Mouse (Mus musculus) lung, embryonic 14.5 days (tissue): ENCODE results near the gene Frs3. TPM values are rescaled to one million over a fixed set of nuclear protein-coding genes. Genes with fewer than 3 reads are reported as not detected.
A peak's percentile ranks its signal among the peaks of the same experiment; 100 is the strongest.
"Not testable (repeated sequence)": the region's sequence is repeated elsewhere in the genome, so short reads cannot be mapped to it uniquely, and the experiment has no call there.

Source experiments
- ATAC-seq: fragments of 200-750 bp; cut with Nextera tagmentation; 2 replicates; pipeline ENCODE4 v1.8.0; 2017; ENCODE audit warnings: mild to moderate bottlenecking, moderate TSS enrichment, moderate library complexity; ENCODE audit not compliant: insufficient read depth
- DNase-seq: peaks from one replicate; pipeline ENCODE4 v3.0.0-alpha.2; 2015
- H3K27ac ChIP-seq: fragments of 300-500 bp; sonication (generic); 2 replicates; pipeline ENCODE4 v1.5.1; 2014; ENCODE audit warnings: low read depth, mild to moderate bottlenecking, moderate library complexity
- H3K27me3 ChIP-seq: fragments of 300-500 bp; sonication (generic); 2 replicates; pipeline ENCODE4 v1.6.1; 2014; ENCODE audit warnings: low read length, control low read depth; ENCODE audit not compliant: insufficient read depth
- H3K36me3 ChIP-seq: fragments of 300-500 bp; sonication (generic); 2 replicates; pipeline ENCODE4 v1.6.1; 2014; ENCODE audit warnings: control low read depth; ENCODE audit not compliant: insufficient read depth
- H3K4me1 ChIP-seq: fragments of 300-500 bp; sonication (generic); 2 replicates; pipeline ENCODE4 v1.6.1; 2014; ENCODE audit warnings: antibody characterized with exemption, control low read depth; ENCODE audit not compliant: insufficient read depth
- H3K4me2 ChIP-seq: fragments of 300-500 bp; sonication (generic); 2 replicates; pipeline ENCODE4 v1.6.1; 2014; ENCODE audit warnings: mild to moderate bottlenecking
- H3K4me3 ChIP-seq: fragments of 300-500 bp; sonication (generic); 2 replicates; pipeline ENCODE4 v1.5.1; 2014; ENCODE audit warnings: low read depth, low read length
- H3K9ac ChIP-seq: fragments of 300-500 bp; sonication (generic); 2 replicates; pipeline ENCODE4 v1.6.1; 2014
- H3K9me3 ChIP-seq: fragments of 300-500 bp; sonication (generic); 2 replicates; pipeline ENCODE4 v1.6.1; 2016; ENCODE audit warnings: low read depth, low read length, control low read depth
- CTCF ChIP-seq: IDR thresholded peaks from 2 replicates; pipeline ENCODE4 v1.5.1; 2016; ENCODE audit warnings: antibody characterized with exemption, low read depth
- WGBS: fragments of 180-500 bp; shearing (Covaris S2); extraction: QIAGEN DNeasy Blood & Tissue Kit; methylation state at CpG from one replicate; pipeline ENCODE4 v1.1.7; 2014; 5-methylcytosine and 5-hydroxymethylcytosine counted together
- polyA plus RNA-seq: library from polyadenylated mRNA; unstranded; fragments of >200 nt; fragmentation: Nextera tagmentation; extraction: Ambion mirVana; gene quantifications from 2 replicates; pipeline ENCODE4 v1.2.1, GENCODE M21; 2014

Gene Frs3
- 5.1 and 5.3 TPM in 2 replicates for polyA plus RNA-seq

GRCm38 (mm10) chr17:47688608-47689575 is at the start of gene Frs3:
Frs3 (plus strand) TSS chr17:47689030.
- peak within 1 kb of the TSS; percentile 99 for H3K4me2 ChIP-seq
- H3K4me3 ChIP-seq, result peak within 1 kb of the TSS; percentile 81
- no peaks in the 10 kb centered on the region for H3K27me3 ChIP-seq
- peak within 1 kb of the TSS; percentile 86 for H3K27ac ChIP-seq
- under 1% methylated on average over 58 of the region's 58 CpGs for WGBS
- H3K36me3 ChIP-seq, result peaks cover 29% of the 10 kb centered on the region
- peak within 1 kb of the TSS; percentile 82 for H3K9ac ChIP-seq
- no peaks in the 10 kb centered on the region for H3K9me3 ChIP-seq
- TF ChIP-seq CTCF, result 0 out of 2 replicates have a peak, but pooled peaks have one; percentile 10
- peaks cover 7% of the 10 kb centered on the region; the same call in 1 of the 2 replicates for H3K4me1 ChIP-seq
- DNase-seq (peak; percentile 79), ATAC-seq (peak; percentile 77)

DNA sequence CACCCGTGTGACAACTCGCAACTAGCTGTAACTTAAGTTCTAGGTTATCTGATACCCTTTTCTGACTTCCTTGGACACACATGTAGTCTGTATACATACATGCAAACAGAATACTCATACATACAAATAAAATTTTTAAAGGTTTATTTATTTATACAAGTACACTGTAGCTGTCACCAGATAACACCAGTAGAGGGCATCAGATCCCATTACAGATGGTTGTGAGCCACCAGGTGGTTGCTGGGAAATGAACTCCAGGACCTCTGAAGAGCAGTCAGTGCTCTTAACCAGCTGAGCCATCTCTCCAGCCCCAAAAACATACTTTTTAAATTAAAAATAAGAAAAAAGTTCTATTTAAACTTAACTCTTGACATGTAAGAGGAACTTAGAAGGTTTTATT is 45.8 kb upstream of the Frs3 start:
- no peak overlapping the region for H3K27ac ChIP-seq
- H3K36me3 ChIP-seq, result no peaks in the 10 kb centered on the region
- WGBS, result 76% methylated on average over 2 of the region's 2 CpGs
- H3K4me2 ChIP-seq, result no peak overlapping the region
- H3K4me1 ChIP-seq, result no peaks in the 10 kb centered on the region
- no peak overlapping the region for H3K9ac ChIP-seq
- H3K4me3 ChIP-seq, result no peak overlapping the region
- no peaks in the 10 kb centered on the region for H3K9me3 ChIP-seq
- no peaks in the 10 kb centered on the region for H3K27me3 ChIP-seq
- peak; percentile 14; the same call in 1 of the 2 replicates for TF ChIP-seq CTCF
- ATAC-seq (no peak), DNase-seq (peak; percentile 12)

DNA sequence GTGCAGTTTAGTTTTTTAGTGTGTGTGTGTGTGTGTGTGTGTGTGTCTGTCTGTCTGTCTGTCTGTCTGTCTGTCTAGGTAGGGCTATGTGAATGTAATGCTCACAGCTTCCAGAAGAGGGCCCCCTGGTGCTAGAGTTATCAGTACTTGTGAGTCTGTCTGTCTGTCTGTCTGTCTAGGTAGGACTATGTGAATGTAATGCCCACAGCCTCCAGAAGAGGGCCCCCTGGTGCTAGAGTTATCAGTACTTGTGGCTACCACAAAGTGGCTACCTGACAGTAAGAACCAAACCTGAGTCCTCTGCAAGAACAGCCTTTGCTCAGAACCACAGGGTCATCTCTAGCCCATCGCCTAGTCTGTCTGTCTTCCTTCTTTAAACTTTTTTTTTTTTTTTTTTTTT is 42.1 kb upstream of the Frs3 start:
- H3K4me2 ChIP-seq, result no peak overlapping the region
- H3K4me3 ChIP-seq, result no peak overlapping the region
- WGBS, result 75% methylated on average over 1 of the region's 1 CpGs
- DNase-seq, result peak; percentile 81
- H3K36me3 ChIP-seq, result no peaks in the 10 kb centered on the region
- H3K27ac ChIP-seq, result no peak overlapping the region
- no peak overlapping the region for H3K9ac ChIP-seq
- H3K27me3 ChIP-seq, result no peaks in the 10 kb centered on the region
- H3K4me1 ChIP-seq, result no peaks in the 10 kb centered on the region
- peak; percentile 64 for TF ChIP-seq CTCF
- ATAC-seq, result no peak; the same call in 1 of the 2 replicates
- no peaks in the 10 kb centered on the region for H3K9me3 ChIP-seq

DNA sequence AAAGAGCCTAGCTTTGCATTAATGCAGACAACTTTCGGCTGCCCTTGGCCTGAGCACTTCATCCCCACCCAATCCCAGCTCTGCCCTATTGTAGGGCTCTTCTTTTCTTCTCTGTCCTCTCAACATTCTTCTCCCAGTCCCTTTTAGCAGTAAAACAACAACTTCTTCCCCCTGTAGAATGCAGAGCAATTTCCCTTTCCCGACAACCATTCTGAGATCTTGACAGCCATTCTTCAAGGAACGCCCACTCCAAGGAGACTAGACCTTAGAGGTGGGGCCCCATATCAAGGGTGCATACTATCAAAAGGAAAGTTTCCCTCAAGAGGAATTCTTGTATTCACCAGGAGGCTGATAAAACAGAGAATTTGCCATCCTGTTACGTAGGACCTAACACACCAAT is 39.9 kb upstream of the Frs3 start:
- ATAC-seq (no peak), DNase-seq (no peak)
- Histone ChIP-seq H3K9ac (no peak overlapping the region), H3K27me3 (no peaks in the 10 kb centered on the region), H3K4me1 (no peaks in the 10 kb centered on the region), H3K27ac (no peak overlapping the region), H3K36me3 (0 out of 2 replicates have a peak, but pooled peaks cover 4% of the 10 kb centered on the region), H3K9me3 (no peaks in the 10 kb centered on the region), H3K4me3 (no peak overlapping the region), H3K4me2 (no peak overlapping the region)
- TF ChIP-seq CTCF, result no peak
- WGBS, result 60% methylated on average over 4 of the region's 4 CpGs

DNA sequence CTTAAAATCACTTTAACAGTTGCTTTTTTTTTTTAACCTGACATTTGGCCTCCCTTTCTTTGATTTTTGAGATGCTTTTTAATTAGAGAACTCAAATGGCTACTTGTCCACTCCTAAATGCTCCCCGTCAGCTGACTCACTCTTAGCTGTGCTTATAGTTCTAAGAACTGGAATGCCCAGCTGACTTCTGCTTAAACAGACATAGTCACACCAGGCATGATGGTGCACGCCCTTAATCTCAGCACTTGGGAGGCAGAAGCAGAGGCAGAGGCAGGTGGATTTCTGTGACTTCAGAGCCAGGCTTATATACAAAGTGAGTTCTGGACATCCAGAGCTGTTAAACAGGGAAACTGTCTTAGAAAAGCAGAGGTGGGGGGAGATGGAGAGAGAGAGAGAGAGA is 36.9 kb upstream of the Frs3 start:
- no peaks in the 10 kb centered on the region for H3K27me3 ChIP-seq
- 85% methylated on average over 2 of the region's 2 CpGs for WGBS
- ATAC-seq, result no peak

GRCm38 (mm10) chr17:47654346-47654745 is 34.5 kb upstream of the Frs3 start:
- not testable (repeated sequence) for H3K4me3 ChIP-seq, H3K36me3 ChIP-seq, H3K27ac ChIP-seq, H3K9ac ChIP-seq, DNase-seq, H3K27me3 ChIP-seq, H3K4me2 ChIP-seq, H3K9me3 ChIP-seq, H3K4me1 ChIP-seq, ATAC-seq
- 92% methylated on average over 8 of the region's 8 CpGs for WGBS

More for the DNA sequence above, 36.9 kb upstream of the Frs3 start:
- no peak for TF ChIP-seq CTCF
- H3K9me3 ChIP-seq, result no peaks in the 10 kb centered on the region
- H3K27ac ChIP-seq, result no peak overlapping the region
- no peak overlapping the region for H3K9ac ChIP-seq
- DNase-seq, result no peak
- no peak overlapping the region for H3K4me3 ChIP-seq
- no peaks in the 10 kb centered on the region for H3K4me1 ChIP-seq
- no peak overlapping the region for H3K4me2 ChIP-seq
- H3K36me3 ChIP-seq, result 0 out of 2 replicates have a peak, but pooled peaks cover 4% of the 10 kb centered on the region

- ATAC-seq (no peak), DNase-seq (no peak)
- 72% methylated on average over 5 of the region's 5 CpGs for WGBS
- H3K36me3 ChIP-seq, result 0 out of 2 replicates have a peak, but pooled peaks cover 4% of the 10 kb centered on the region
- no peak overlapping the region for H3K4me3 ChIP-seq
- no peaks in the 10 kb centered on the region for H3K9me3 ChIP-seq
- no peak for TF ChIP-seq CTCF
- no peak overlapping the region for H3K4me2 ChIP-seq
- H3K27me3 ChIP-seq, result no peaks in the 10 kb centered on the region
- no peaks in the 10 kb centered on the region for H3K4me1 ChIP-seq
- H3K9ac ChIP-seq, result no peak overlapping the region
- no peak overlapping the region for H3K27ac ChIP-seq
Observed at GRCm38 (mm10) chr17:47655697-47656096, 33.1 kb upstream of the Frs3 start.
